Mouse (Mus musculus) limb, embryonic 10.5 days (tissue): Measurements from ENCODE around the gene Faap100. TPM values are rescaled to one million over a fixed set of nuclear protein-coding genes. Genes with fewer than 3 reads are reported as not detected.
A peak's percentile ranks its signal among the peaks of the same experiment; 100 is the strongest.
"Not testable (repeated sequence)": the region's sequence is repeated elsewhere in the genome, so short reads cannot be mapped to it uniquely, and the experiment has no call there.

Experiments used
- DNase-seq: peaks from one replicate; pipeline ENCODE4 v3.0.0-alpha.2; 2017; ENCODE audit warnings: low spot score
- H3K27ac ChIP-seq: fragments of 300-500 bp; sonication (generic); 2 replicates; pipeline ENCODE4 v1.5.1; 2016; ENCODE audit warnings: mild to moderate bottlenecking
- H3K27me3 ChIP-seq: fragments of 300-500 bp; sonication (generic); 2 replicates; pipeline ENCODE4 v1.6.1; 2016; ENCODE audit warnings: low read depth, mild to moderate bottlenecking; ENCODE audit not compliant: poor library complexity, severe bottlenecking
- H3K36me3 ChIP-seq: fragments of 300-500 bp; sonication (generic); 2 replicates; pipeline ENCODE4 v1.6.1; 2016; ENCODE audit warnings: mild to moderate bottlenecking, moderate library complexity
- H3K4me1 ChIP-seq: fragments of 300-500 bp; sonication (generic); 2 replicates; pipeline ENCODE4 v1.6.1; 2016
- H3K4me3 ChIP-seq: fragments of 300-500 bp; sonication (generic); 2 replicates; pipeline ENCODE4 v1.5.1; 2016; ENCODE audit warnings: mild to moderate bottlenecking, moderate library complexity
- H3K9me3 ChIP-seq: fragments of 300-500 bp; sonication (generic); replicated peaks from 2 replicates; pipeline ENCODE4 v1.6.1; 2016; ENCODE audit warnings: mild to moderate bottlenecking
- WGBS: fragments of 180-500 bp; shearing (Covaris S2); methylation state at CpG from one replicate; pipeline ENCODE4 v1.1.7; 2016; 5-methylcytosine and 5-hydroxymethylcytosine counted together
- polyA plus RNA-seq: library from polyadenylated mRNA; unstranded; fragments of >200 nt; fragmentation: Nextera tagmentation; extraction: Ambion mirVana; gene quantifications from 2 replicates; pipeline ENCODE4 v1.2.1, GENCODE M21; 2016

The Faap100 gene
- polyA plus RNA-seq, 1 experiment from 2014 or later: 40.6 TPM

- Histone ChIP-seq H3K4me1 (peaks cover 72% of the 10 kb centered on the region), H3K4me3 (no peak overlapping the region), H3K27ac (no peak overlapping the region), H3K27me3 (no peaks in the 10 kb centered on the region), H3K36me3 (no peaks in the 10 kb centered on the region), H3K9me3 (no peaks in the 10 kb centered on the region)
- no peak for DNase-seq
- 92% methylated on average over 17 of the region's 17 CpGs for WGBS
Observed at GRCm38 (mm10) chr11:120354304-120355276, 24.0 kb downstream of the Faap100 start.

- WGBS: 25% methylated on average over 26 of the region's 26 CpGs
- Histone ChIP-seq H3K36me3 (no peaks in the 10 kb centered on the region), H3K27me3 (no peaks in the 10 kb centered on the region), H3K4me1 (peaks cover 70% of the 10 kb centered on the region), H3K9me3 (no peaks in the 10 kb centered on the region), H3K27ac (peak overlapping the region; percentile 75), H3K4me3 (peak overlapping the region; percentile 18)
- DNase-seq: peak; percentile 78
Observed at GRCm38 (mm10) chr11:120353500-120354303, 24.9 kb downstream of the Faap100 start.

- H3K4me1 ChIP-seq: peaks cover 61% of the 10 kb centered on the region
- H3K36me3 ChIP-seq: peaks cover 4% of the 10 kb centered on the region
- peak overlapping the region; percentile 75 for H3K27ac ChIP-seq
- H3K4me3 ChIP-seq: no peak overlapping the region
- H3K9me3 ChIP-seq: no peaks in the 10 kb centered on the region
- no peak for DNase-seq
- 71% methylated on average over 13 of the region's 13 CpGs for WGBS
- no peaks in the 10 kb centered on the region for H3K27me3 ChIP-seq
Observed at GRCm38 (mm10) chr11:120352571-120353290, 25.8 kb downstream of the Faap100 start.

GRCm38 (mm10) chr11:120352093-120352350 is 26.5 kb downstream of the Faap100 start:
- H3K4me3 ChIP-seq, H3K27me3 ChIP-seq, H3K9me3 ChIP-seq, DNase-seq, H3K36me3 ChIP-seq: not testable (repeated sequence)
- peaks cover 53% of the 10 kb centered on the region for H3K4me1 ChIP-seq
- H3K27ac ChIP-seq: peak overlapping the region; percentile 100; the same call in 1 of the 2 replicates
- 97% methylated on average over 5 of the region's 5 CpGs for WGBS

- Histone ChIP-seq H3K4me3 (peak overlapping the region; percentile 99; the same call in 1 of the 2 replicates), H3K9me3 (no peaks in the 10 kb centered on the region), H3K27me3 (no peaks in the 10 kb centered on the region), H3K36me3 (peaks cover 13% of the 10 kb centered on the region), H3K4me1 (peaks cover 54% of the 10 kb centered on the region), H3K27ac (peak overlapping the region; percentile 100)
- no peak for DNase-seq
- WGBS: 85% methylated on average over 10 of the region's 10 CpGs
Observed at GRCm38 (mm10) chr11:120351250-120352092, 27.1 kb downstream of the Faap100 start.

GRCm38 (mm10) chr11:120350711-120351110 is 27.9 kb downstream of the Faap100 start:
- H3K9me3 ChIP-seq: no peaks in the 10 kb centered on the region
- H3K4me1 ChIP-seq: peaks cover 56% of the 10 kb centered on the region
- WGBS: 13% methylated on average over 11 of the region's 11 CpGs
- peak overlapping the region; percentile 99 for H3K4me3 ChIP-seq
- peak overlapping the region; percentile 100 for H3K27ac ChIP-seq
- H3K27me3 ChIP-seq: no peaks in the 10 kb centered on the region
- DNase-seq: peak; percentile 56
- H3K36me3 ChIP-seq: peaks cover 16% of the 10 kb centered on the region

- H3K4me1 ChIP-seq: peaks cover 53% of the 10 kb centered on the region
- H3K27ac ChIP-seq: peak overlapping the region; percentile 100
- 2% methylated on average over 68 of the region's 68 CpGs for WGBS
- H3K9me3 ChIP-seq: no peaks in the 10 kb centered on the region
- DNase-seq: peak; percentile 96
- peak overlapping the region; percentile 99 for H3K4me3 ChIP-seq
- H3K27me3 ChIP-seq: no peaks in the 10 kb centered on the region
- H3K36me3 ChIP-seq: peaks cover 20% of the 10 kb centered on the region
Observed at GRCm38 (mm10) chr11:120349986-120350702, 28.4 kb downstream of the Faap100 start.

- peaks cover 53% of the 10 kb centered on the region for H3K4me1 ChIP-seq
- WGBS: 4% methylated on average over 16 of the region's 16 CpGs
- no peaks in the 10 kb centered on the region for H3K9me3 ChIP-seq
- H3K36me3 ChIP-seq: peaks cover 23% of the 10 kb centered on the region
- H3K27ac ChIP-seq: peak overlapping the region; percentile 100
- no peaks in the 10 kb centered on the region for H3K27me3 ChIP-seq
- peak overlapping the region; percentile 99 for H3K4me3 ChIP-seq
- DNase-seq: peak; percentile 79
Observed at GRCm38 (mm10) chr11:120349371-120349985, 29.1 kb downstream of the Faap100 start.

- WGBS: 7% methylated on average over 53 of the region's 53 CpGs
- Histone ChIP-seq H3K27me3 (no peaks in the 10 kb centered on the region), H3K9me3 (no peaks in the 10 kb centered on the region), H3K4me1 (peaks cover 52% of the 10 kb centered on the region), H3K27ac (peak overlapping the region; percentile 100), H3K36me3 (peaks cover 23% of the 10 kb centered on the region), H3K4me3 (peak overlapping the region; percentile 99)
- peak; percentile 86 for DNase-seq
Observed at GRCm38 (mm10) chr11:120348684-120349370, 29.7 kb downstream of the Faap100 start.

- no peaks in the 10 kb centered on the region for H3K9me3 ChIP-seq
- H3K4me3 ChIP-seq: peak within 1 kb of the TSS; percentile 99
- no peaks in the 10 kb centered on the region for H3K27me3 ChIP-seq
- H3K27ac ChIP-seq: peak within 1 kb of the TSS; percentile 100
- DNase-seq: peak; percentile 64
- peaks cover 44% of the 10 kb centered on the region for H3K4me1 ChIP-seq
- WGBS: 6% methylated on average over 99 of the region's 103 CpGs
- H3K36me3 ChIP-seq: peaks cover 23% of the 10 kb centered on the region
Observed at GRCm38 (mm10) chr11:120347791-120348683, 30.5 kb downstream of the Faap100 start, which contains the start of gene Actg1. Actg1 (minus strand) TSS chr11:120348542.
